Mouse (Mus musculus) frontal cortex, adult 2 months (tissue): Measurements from ENCODE around the gene Prox2. TPM values are rescaled to one million over a fixed set of nuclear protein-coding genes. Genes with fewer than 3 reads are reported as not detected.
A peak's percentile ranks its signal among the peaks of the same experiment; 100 is the strongest.
"Not testable (repeated sequence)": the region's sequence is repeated elsewhere in the genome, so short reads cannot be mapped to it uniquely, and the experiment has no call there.

ENCODE experiments used
- DNase-seq, 2 experiments: peaks; one replicate each; pipeline ENCODE4 v3.0.0; 2022; ENCODE audit warnings: low spot score in 1 of 2; ENCODE audit errors: extremely low spot score in 1 of 2
- polyA plus RNA-seq: library from polyadenylated mRNA; depleted of rRNA; stranded (reverse); fragments of >200 nt; gene quantifications from 2 replicates; pipeline ENCODE4 v1.2.3, GENCODE M21; 2012; rRNA removed

Gene Prox2
- 1.3 TPM in 2 replicates for polyA plus RNA-seq

GRCm38 (mm10) chr12:85110698-85111592 lies at the start of gene Prox2, which contains the start of gene Dlst:
Gene Prox2 (minus strand): TSS chr12:85110759.
Gene Dlst (plus strand): TSS chr12:85110833.
- peak; percentile 63 to 91 for DNase-seq

DNA sequence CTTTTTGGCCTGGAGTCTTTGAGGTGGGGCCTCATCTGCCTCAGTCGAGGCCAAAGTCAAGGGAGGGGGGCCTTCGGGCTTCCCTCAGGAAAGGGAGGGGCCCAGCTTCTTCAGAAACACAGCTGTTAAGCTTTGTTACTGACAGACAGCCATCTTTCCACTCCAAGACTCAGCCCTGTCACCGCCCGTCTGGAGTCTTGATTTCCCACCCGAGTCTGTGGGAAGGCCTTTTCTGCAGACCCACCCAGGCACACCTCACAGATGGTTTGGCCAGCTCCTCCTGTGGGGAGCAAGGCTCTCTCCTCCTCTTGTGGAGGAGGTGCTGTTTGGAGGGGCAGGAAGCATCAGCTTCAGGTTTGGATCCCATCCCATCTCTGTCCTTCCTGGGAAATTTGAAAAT lies 49.0 kb upstream of the Prox2 start:
- no peak for DNase-seq

DNA sequence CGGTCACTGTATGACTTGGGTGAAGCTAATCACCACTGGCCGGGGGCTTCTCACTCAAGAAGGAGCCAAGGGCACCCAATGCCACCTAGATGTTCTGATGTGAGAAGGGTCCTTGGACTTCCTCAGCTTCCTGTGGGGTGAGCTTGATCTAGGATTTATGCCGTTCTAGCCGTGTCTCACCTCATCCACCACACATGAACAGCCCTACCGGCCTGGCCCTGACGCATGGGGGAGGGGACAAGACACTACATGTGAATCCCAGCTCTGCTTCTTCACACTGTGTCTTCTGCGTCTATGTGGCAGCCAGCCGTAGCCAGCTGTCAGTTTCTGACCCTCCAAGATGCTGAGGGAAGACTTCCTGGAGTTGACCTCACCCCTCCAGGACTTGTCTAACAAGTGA lies 48.2 kb upstream of the Prox2 start:
- DNase-seq: no peak

DNA sequence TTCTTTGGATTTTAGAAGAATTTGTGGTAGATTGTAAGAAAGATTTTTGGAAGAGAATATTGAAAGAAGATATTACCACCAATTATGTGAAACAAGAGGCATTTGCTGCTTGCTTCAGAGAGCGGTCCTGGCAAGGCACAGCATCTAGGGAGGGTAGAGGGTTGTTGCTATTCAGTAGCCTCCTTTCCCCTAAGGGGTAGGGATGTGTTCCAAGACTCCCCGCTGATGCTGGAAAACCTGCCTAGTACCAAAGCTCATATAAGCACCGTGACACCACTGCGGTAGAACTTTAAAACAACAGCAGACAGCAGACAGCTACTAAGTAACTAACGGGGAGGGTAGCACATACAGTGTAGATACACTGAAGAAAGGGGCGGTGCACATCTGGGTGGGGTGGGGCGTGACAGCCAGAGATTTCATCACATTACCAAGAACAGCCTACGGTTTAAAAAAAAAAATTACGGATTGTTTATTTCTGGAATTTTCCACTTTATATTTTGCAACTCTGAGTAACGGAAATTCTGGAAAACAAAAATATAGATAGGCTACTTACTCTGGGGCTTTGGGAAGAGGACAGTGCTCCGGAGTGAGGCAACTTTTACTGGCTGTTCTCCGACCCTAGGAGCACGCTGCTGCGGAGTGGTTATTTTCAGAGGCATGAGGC lies 47.4 kb upstream of the Prox2 start:
- DNase-seq: no peak

- DNase-seq: no peak
Observed at GRCm38 (mm10) chr12:85156324-85156723, 45.8 kb upstream of the Prox2 start.

- no peak for DNase-seq
Observed at GRCm38 (mm10) chr12:85153011-85153410, 42.5 kb upstream of the Prox2 start.

GRCm38 (mm10) chr12:85151002-85151774 lies 40.6 kb upstream of the Prox2 start, which contains the start of gene Rps6kl1:
Gene Rps6kl1 (minus strand): TSS chr12:85151264.
- peak; percentile 77 to 82 for DNase-seq

DNA sequence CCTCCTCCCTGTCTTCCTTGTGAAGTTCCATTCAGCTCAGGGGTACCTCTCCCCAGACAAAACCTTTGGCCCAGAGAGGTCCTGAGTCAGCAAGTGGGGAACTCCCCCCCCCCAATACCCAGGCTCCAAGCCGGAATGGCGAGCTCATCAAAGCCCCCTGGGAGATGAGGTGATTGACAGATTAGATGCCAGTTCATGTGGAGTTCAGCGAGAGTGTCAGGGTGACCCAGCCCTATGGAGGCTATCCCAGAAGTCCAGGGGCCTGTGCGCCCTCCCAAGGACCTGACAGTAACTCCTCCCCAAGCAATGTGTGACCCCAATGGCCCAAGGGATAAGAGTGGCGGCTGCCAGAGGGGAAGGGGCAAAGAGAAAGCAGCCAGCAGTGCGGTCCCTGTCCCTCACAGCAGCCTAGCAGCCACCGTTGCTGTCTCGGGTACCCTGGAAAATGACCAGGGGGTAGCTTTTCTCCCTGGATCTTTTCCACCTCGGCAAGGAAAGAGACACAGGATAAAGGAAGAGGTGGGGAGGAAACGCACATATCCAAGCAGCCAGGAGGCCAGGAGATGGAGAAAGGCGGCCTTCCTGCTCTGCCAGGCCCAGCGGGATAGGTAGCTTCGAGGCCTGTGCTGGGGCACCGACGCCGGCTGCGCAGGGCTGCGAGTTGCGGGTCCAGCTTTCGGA lies 39.9 kb upstream of the Prox2 start:
- no peak for DNase-seq

DNA sequence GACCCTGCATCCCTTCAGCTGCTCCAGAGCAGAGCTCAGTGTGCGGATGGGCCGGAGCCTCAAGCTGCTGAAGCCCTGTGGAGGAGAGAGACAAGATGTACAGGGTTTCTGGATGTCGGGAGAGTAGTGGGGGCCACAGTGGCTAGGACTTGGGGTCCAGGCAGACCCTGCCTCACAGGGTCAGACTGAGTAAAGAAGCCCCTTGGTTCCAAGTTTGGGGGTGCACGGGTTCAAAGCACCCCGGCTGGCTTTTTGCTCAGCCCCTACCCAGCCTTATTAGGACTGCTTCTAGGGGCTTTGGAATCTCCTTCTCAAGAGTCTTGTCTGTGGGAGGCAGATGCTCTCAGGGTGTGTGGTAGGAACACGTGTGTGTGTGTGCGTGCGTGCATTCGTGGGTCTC lies 36.3 kb upstream of the Prox2 start:
- no peak for DNase-seq

DNA sequence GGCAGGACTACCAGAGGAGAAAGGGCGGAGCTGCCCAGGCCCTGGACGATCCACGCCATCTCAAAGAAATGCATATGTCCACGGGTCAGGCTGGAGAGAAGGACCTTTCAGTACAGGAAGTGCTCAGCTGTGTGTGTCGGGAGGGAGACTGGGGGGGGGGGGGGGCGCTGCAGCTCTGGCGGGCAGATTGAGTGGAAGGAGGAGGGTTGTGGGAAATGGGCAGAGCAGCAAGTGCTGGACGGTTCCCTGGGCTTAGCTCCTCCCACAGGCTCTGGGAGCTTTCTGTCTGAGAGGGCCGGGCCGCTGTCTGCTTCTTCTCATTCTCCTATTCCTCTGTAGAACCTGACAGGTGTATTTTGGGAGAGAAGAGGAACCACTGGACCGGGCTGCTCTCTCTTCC lies 35.8 kb upstream of the Prox2 start:
- DNase-seq: no peak

DNA sequence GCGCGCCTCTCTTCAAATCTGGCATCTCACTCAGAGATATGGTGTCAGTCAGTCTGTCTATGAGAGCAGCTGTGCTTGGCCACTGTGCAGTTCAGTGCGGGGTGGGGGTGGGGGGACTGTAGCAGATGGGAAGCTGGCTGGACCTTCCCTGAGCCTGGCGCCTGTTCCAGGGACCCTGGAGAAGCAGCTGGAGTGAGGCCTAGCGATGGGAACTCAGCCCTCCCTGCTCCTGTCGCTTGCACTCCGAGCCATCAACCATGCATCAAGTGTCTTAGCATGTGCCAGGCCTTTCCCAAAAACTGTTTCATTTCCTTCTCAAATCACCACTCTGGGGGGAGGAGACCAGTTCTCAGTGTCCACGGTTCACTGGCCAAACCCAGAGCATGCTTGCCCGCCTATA lies 35.1 kb upstream of the Prox2 start:
- DNase-seq: no peak

DNA sequence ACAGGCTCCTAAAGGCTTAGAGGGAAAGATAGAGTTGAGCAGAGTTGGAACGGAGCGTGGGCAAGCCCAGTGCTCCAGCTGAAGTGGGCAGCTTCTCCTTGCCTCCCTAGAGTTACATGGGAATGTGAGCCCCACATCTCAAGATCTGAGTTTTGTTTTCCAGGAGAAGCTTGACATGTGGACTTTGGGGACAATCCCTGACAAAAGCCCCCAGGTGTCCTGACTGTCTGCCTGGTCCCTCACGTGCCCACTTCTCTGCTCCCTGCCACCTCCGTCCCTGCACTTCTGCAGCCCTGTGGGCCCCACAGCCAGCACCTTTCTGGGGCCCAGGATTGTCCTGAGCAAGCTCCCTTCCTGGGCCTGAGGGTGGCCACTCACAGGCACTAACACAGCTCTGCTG lies 34.3 kb upstream of the Prox2 start:
- no peak for DNase-seq

GRCm38 (mm10) chr12:85144276-85144675 lies 33.7 kb upstream of the Prox2 start:
- DNase-seq: not testable (repeated sequence)

GRCm38 (mm10) chr12:85142803-85143202 lies 32.2 kb upstream of the Prox2 start:
- DNase-seq: peak; percentile 66 to 91

DNA sequence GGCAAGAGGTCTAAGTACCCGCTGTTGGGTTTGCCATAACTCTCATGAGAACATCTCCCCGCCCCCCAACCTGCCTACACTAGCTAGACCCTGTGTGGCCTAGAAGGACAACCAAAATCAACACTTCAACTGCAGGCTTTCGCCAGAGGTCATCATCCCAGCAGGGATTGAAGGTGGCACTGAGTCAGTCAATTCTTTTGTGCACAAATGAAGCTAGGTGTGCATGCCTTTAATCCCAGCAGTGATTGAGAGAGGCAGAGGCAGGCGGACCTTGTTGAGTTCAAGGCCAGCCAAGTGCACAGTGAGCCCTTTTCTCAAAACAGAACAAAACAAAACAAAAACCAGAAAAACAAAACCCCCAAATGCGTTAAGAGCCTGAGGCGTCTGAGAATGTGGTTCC lies 30.5 kb upstream of the Prox2 start:
- no peak for DNase-seq

GRCm38 (mm10) chr12:85140036-85140701 lies 29.6 kb upstream of the Prox2 start:
- no peak for DNase-seq

GRCm38 (mm10) chr12:85136627-85137026 lies 26.1 kb upstream of the Prox2 start:
- no peak for DNase-seq

GRCm38 (mm10) chr12:85135513-85136470 lies 25.2 kb upstream of the Prox2 start:
- DNase-seq: no peak
